Mouse (Mus musculus) urinary bladder, postnatal 25 days (tissue): Measurements from ENCODE around the gene Atxn2.

Source experiments
- DNase-seq: peaks from one replicate; pipeline ENCODE4 v3.0.0; 2022; ENCODE audit warnings: low spot score

Atxn2 gene

DNA sequence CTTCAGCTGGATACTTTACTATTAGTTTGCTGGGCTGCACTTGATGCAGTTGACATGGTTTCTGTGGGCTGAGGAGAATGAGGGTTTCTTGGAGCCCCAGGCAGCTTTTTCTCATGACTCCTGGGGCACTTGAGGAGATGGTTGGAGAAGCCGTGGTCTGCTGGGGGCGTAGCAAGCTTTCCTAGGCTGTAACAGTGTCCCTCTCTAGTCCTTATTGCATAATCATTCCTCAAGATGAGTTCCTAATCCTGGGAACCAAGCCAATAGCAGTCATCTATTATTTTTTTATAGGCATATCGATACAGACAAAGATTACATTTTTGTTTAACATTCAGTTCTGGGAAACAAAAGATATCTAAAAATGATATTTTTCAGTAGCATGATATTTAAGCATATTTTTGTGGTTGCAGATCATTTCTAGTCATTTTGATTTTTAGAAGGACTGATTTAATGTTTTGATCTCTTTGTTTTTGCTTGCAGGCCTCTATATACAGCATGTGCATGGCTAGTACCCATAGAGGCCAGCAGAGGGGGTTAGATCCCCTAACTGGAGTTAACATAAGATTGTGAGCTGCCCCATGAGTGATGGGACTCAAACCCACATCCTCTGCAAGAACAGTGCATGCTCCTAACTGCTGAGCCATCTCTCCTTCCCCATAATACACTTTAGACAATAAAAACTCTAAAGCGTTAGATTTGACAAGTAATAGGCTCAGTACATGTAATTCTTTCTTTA, 55.1 kb downstream of the Atxn2 start:
- no peak for DNase-seq

DNA sequence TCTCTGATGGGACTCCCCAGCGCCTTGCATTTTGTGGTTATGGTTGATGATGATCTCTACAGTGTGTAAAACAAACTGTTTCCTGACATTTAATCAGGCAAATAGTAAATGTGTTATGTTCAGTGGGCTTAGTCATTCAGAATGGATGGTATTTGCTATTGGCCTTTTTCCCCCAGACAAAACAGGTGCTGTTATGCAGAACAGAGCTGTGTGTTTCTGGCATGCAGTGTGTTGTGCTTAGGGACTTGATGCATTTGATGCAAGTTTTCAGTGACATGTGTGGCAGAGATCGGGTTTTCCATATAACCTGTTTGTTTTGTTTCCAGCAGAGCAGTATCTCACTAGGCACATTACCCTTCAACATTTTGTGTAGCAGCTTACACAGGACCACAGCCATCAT, 56.4 kb downstream of the Atxn2 start:
- no peak for DNase-seq

DNA sequence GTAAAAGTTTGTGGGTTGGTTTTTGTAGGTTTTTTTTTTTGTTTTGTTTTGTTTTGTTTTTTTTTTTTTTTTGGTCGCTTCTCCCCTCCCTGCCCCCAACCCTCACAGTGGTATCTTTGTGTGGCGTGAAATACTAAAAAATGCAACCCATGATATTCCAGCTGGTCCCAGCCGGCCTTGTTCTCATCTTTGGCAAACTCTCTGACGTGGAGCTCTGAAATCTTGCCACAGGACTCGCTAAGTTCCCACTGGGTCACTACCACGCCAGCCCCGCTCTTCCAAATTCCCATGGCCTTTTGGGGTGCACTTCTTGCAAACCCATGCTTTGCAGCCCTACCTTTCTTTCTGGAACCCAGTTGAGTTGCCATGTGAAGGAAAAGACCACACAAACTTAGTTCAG, 58.7 kb downstream of the Atxn2 start:
- DNase-seq = no peak

DNA sequence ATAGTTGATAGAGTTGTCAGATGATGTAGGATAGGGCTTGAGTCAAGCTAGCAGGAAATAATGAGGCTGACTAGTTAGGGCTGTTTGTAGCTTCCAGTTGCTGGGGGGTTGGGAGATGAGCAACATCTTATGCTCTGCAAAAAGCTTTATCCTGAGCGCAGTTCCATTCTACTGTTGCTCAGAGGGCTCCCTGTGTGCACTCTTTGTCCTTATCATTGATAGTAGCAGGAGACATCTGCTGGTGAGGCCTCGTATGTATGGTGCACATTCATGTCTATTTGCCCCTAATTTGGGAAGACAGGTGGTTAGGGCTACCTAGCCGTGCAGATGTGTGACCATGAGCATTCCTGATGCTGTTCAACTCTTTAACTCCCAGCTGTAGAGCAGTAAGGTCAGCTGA, 60.5 kb downstream of the Atxn2 start:
- DNase-seq = no peak

DNA sequence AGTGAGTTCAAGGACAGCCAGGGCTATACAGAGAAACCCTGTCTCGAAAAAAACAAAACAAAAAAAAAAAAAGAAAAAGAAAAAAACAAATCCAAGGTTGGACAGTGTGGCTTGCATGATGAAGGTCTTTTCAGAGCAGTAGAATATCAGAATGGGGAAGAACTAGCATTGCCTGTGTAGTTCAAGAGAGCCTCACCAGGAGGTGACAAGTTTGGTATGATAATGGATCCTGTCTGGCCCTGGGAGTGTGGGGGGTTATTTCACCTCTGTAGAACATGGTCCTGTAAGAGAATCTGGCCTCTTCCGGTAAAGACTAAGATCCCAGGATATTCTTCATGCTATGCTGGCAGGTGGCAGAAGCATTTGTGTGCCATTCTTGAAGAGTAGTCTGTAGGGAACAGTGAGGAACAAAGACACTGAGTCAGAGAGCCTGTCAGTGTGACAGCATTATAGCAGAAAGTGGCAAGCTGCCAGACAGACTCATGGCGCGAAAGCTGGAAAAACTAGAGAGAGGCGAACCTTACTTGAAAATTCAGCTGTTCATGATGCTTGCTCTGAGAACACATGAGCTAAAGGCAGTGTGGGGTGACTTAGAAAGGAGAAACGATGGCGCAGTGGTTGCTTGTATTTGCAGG, 67.5 kb downstream of the Atxn2 start:
- DNase-seq = no peak

DNA sequence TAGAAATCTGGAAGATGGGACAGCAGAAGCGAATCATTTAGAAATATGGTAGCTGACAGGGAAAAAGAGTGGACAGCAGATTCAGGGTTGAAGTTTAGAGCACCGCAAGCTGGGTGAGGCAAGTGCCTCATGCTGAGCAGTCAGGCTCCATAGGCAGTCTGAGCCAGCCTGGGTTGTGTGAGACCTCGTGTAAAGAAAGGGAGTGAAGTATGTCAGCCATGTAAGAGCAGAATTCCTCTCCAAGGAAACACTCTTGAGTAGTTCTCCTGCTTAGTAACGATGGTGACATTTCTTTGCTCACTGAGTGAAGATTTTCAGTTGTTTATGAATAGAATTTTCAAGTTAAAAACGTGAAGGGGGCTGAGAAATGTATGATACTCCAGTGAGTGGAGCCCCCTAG, 69.0 kb downstream of the Atxn2 start:
- DNase-seq = no peak

DNA sequence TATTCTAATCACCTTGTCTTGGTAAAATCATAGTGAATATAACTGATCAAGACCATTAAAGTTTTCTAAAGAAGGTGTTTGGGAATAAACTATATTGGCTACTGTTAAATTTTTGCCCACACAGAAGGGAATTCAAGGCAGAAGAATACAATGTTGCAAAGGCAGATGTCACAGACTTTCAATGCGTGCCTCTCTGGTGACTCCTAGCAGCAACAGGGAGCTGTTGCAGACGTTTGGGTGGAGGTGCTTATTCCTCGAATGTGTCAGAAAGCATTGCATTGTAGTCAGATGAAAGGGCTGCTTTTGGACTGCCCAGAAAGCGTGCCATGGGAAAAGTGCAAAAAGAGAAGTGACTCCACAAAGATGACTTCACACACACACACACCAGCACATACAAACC, 71.3 kb downstream of the Atxn2 start:
- no peak for DNase-seq

DNA sequence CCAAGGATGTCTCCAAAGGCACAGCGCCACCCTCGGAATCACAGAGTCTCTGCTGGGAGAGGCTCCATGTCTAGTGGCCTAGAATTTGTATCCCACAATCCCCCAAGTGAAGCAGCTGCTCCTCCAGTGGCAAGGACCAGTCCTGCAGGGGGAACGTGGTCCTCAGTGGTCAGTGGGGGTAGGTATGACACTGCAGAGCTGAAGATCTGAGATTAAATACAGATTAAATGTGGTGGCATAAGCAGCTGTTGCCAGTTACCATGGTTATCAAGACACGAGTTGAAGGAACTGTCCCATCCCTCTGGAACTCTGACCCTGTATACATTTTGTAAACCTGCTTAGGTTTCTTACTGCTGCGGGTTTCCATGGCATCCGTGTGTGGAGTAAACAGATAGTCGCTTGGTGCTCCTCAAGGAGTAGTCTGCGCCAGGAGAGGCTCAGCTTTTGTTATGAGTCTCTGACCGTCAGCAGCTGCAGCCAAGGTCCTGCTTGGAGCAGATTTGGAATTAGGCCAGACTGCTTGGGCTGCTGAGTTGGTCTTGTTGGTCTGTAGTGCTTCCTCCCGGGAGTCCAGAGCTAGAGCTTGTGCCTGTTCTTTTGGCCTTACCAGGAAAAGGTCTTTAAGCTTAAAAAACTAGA, 72.8 kb downstream of the Atxn2 start:
- no peak for DNase-seq

DNA sequence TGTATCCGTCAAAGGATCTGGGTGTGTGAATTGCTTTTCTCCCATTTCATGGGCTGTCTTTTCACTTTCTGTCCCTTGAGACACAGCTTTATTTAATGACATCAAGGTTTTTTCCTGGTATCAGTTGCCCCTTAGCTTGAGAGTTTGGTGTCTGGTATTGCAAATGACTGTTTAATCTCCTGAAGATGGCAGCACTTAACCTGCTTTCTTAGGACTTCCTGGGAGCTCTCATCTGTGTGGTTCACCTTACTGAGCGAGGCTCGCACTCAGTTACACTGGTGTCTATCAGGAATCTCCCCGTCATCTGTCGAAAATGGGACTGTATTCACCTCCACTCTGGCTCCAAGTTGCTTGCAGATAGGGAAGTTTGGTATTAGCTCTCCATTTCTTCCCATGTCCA, 79.9 kb downstream of the Atxn2 start:
- DNase-seq = no peak

DNA sequence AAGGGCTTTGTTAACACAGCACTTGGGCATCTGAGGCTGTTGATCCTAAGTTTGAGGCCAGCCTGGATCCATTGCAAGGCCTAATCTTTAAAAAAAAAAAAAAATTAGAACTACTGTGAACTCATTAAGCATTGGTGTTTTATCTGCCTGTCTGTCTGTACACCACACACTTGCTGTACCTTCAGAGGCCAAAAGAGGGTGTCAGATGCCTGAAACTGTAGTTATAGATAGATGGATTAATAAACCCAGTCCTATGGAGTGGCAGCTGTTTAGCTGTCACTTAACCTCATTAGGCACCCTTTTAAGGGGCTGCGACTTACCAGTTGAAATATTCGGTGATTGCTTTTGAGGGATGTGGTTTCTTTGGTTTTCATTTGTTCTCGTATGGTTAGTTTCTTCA, 84.7 kb downstream of the Atxn2 start:
- no peak for DNase-seq

DNA sequence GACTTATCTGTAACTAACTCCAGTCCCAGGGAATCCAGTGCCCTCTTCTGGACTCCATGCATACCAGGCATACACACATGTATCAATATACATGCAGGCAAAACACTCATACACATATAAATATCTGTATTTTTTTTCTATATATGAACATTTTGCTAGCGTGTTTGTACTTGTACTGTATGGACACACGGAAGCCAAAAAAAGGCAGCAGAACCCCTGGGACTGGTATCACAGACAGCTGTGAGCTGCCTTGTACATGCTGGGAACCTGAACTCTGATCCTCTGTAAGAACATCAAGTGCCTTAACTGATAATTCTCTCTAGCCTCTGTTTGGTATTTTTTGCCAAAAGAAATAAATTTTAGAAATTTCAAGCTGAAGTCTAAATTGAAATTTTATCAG, 87.3 kb downstream of the Atxn2 start:
- no peak for DNase-seq

DNA sequence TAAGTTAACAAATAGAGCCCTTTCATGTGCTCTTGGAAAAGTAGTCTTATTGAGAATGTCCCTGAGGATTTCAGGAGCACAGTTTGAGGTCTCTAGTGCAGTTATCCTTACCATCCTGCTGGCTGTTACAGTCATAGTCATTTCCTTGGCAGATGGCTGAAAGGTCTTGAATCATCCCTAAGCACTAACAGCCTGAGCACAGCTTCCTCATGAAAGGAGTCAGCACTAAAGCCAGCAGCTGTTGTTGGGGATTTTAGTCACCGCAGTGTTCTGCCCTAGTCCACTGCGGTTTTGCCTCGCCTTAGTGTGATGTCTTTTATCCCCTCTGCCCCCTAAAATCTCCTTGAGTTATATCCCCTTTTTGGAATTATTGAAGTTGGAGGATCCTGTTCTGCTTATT, 96.0 kb downstream of the Atxn2 start:
- no peak for DNase-seq

DNA sequence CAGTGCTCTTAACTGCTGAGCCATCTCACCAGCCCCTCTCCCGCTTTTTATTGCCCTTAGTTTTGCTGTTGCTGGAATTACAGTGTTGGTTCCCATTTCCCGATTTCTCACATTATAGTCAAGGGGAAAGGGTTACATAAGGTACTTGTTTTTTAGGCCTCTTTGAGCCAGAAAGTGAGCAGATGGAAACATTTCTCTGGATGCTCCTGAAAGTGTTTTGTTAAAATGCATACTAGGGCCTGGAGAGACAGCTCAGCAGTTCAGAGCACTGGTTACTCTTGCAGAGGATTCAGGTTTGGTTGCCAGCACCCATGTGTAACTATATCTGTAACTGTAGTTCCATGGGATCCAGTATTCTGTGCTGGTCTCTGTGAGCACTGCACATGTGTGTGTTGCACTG, 97.1 kb downstream of the Atxn2 start:
- DNase-seq = no peak

DNA sequence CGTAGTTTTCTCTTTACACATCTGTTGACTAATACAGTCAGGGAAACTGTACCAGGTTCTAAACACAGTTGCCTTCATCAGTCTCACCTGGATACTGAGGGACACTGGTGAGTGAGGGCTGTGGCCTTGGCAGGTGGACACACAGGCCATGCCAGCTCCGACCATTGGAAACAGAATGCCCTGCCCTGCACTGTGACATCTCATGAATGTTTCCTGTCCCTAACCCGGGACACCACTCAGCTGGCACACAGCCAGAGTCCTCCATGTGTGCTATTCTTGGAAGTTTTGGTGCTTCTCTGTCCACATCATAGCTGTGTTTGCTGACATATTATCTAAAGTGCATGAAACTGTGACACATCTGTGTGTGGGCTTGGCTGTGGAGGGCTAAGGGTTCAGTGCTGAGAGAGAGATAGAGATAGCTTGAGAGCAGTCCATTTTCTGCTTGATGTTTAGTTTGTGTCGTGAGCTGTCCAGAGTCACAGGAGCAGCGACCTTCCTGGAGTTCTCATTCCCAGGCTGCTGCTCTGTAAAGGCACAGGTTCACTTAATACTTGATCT, 98.6 kb downstream of the Atxn2 start:
- DNase-seq = no peak

DNA sequence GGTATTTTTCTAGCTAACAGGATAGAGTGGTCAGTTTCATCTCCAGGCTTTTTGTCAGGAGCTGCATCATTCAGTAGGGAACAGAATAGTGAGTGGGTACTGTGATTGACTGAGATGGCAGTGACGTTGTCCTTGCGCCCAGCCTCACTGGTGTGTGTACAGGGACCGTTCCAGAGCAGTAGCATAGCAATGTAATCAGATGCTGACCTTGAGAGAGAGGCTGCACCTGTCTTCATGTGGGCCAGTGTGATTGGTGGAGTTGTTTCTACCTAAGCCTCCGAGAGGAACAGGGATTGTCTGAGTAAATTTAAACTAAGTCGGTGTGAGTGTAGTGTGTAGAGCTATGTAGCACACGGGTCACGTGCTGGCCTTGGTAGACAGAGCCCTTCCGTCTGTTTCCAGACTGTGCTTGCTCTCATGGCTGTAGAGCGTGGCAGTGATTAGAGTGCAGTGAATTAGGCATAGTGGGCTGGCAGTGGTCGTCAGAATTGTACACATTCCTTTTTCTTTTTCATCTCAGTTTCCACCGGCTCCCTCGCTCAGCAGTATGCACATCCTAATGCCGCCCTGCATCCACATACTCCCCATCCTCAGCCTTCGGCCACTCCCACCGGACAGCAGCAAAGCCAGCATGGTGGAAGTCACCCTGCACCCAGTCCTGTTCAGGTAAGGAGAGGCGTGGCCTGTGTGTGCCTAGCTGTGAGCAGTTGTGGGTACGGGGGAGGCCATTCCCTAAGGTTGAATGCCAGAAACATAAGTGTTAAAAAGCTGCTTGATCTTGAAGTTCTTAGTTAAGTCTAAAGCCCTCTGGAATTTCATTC, 99.4 kb downstream of the Atxn2 start:
- DNase-seq = no peak

DNA sequence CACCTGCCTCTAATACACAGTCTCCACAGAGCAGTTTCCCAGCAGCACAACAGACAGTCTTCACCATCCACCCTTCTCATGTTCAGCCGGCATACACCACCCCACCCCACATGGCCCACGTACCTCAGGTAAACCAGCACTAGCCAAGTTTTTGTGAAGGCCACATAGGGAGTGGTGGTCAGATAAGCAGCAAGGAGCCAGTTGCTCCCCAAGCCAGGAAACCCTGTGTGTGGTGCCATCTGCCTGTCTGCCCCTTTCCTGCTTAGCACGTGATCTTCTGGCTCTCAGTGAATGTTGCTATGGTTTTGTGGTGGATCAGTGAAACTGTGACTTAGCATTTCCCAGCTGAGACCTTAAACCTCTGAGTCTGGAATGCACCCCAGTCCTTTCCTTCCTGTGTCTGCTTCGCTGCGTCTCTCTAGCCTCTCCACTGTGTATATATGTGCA, 100.4 kb downstream of the Atxn2 start:
- DNase-seq = no peak

DNA sequence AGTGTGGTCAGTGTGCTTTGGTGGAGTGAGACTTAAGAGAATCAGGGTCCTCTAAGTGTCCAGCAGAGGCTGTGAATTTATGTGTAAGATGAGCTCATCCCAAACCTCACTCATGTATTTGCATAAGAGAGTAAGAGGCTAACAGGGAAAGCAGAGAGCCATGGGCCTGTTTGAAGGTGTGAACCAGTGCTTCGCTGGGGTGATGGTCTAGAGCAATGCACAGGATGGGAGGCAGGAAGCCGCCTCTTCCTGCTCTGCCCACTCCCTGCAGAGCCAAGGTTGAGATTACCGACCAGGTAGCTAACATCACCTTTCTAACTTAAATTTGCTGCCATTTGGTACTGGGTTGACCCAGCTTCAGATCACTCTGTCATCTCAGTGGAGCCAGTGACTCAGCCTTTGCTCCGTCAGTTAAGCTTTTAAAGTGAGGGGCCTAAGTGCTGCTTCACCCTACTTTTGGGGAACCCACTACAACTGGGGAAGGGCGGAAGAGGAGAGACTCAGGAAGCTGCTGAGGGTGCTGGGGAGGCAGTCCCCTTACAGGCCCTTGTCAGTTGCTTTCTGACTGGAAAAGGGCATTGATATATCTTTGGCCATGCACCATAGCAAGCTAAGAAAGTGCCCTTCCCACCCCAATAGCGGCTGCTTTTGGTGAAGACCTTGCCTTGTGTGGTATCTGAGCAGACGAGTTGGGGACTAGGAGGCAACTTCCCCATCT, 101.5 kb downstream of the Atxn2 start:
- DNase-seq = no peak

DNA sequence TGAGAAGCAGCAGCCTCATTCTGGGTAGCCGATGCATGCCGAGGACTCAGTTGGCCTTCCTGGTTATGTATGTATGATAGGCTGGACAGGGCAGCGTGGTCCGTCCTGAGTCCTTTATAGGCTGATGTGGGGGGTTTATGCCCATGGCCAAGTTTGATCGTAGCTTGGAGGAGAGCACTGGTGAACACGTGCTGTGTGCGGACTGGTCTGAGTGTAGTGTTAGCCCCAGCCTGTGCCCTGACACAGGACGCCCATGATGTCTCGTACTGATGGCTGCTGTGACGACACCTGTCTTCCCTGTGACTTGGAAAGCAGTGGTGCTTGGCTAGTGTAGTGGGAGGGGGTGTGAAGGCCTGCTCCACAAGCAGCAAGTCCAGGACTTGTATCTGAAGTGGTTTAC, 102.6 kb downstream of the Atxn2 start:
- DNase-seq = no peak

DNA sequence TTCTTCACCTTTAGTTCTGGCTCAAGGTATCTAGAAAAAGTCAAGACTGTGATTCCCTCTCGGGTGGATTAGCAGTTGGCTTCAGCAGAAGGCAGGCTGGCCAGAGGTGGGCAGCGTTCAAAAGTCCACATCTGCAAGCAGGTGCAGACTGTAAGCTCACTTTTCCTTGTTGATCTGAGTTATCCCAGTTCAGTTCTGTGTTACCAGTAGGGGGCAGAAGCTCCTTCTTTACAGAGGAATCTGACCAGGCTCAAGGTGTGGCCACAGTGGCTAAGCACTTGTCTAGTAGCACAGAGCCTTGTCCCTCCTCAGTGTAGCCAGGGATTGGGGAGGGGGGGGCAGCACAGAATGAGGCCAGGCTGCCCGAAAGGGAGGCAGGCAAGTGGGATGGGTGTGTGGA, 103.9 kb downstream of the Atxn2 start:
- DNase-seq = peak; percentile 53

DNA sequence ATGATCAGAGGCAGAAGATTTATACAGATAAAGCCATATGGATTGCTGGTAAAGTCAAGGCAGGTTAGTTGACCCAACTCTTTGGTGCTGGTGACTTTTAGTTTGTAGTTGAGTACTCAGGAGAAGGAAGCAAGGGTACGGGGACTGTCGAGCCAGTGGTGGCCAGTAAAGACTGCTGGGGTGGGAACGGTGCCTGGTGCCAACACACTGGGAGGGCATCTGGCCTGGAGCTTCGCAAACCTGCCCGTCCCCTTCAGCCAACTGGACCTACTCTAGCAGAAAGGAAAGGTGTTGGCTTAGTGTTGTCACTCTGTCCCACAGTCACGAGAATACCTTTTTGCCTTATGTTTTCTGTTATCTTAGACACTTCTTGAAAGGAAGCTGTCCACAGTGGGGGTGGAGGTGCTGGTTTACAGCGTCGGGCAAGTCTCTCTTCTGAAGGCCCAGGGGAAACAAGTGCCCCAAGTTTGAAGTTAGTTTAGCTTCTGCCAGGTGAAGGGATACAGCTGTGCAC, 104.8 kb downstream of the Atxn2 start:
- no peak for DNase-seq

DNA sequence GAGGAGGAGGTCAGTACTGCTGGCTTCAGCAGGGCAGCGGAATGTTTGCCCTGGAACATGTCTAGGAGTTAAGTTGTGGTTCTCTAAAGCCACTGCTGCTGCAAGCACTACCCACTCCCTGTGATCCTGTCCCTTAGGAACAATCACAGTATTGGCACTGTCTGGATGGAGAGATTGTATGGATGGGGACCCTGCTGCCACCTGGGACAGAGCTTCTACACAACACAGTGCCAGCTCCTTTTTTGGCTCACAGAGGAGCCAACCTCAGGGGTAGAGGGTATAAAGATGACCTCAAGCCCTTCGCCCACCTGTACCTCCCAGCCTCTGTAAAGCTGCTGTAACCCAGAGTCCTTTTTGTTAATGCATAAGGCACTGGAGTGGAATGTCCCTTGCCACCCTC, 105.5 kb downstream of the Atxn2 start:
- DNase-seq = no peak

DNA sequence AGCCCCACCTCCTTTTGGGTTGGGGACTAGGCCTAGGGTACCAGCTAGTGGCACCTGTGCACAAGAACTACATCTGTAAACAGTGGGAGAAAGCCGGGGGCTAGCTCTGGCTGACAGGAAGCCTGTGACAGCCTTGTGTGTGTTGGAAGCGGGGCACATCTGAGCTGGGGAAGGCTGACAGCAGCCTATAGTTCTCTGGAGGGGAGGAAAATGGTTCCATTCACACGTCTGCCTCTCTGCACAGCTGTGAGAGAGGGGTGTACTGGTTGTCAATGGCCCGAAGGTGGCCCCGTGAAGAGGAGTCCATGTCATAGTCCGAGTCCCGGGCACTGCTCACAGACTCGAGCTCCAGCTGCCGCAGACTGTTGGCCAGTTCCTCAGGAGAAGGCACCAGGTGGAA, 106.4 kb downstream of the Atxn2 start:
- DNase-seq = no peak
